Mouse (Mus musculus) ovary, adult 10 weeks (tissue): Measurements from ENCODE around the gene Angptl6. TPM values are rescaled to one million over a fixed set of nuclear protein-coding genes. Genes with fewer than 3 reads are reported as not detected.

Experiments used
- polyA plus RNA-seq: library from polyadenylated mRNA; stranded (reverse); fragments of 350-450 nt; fragmentation: Illumina TruSeq; extraction: RNeasy Lipid Tissue Mini Kit (QIAGEN cat#74804); gene quantifications from one replicate; pipeline ENCODE4 v1.2.3, GENCODE M21; 2014

Angptl6 gene
- polyA plus RNA-seq = not detected

DNA sequence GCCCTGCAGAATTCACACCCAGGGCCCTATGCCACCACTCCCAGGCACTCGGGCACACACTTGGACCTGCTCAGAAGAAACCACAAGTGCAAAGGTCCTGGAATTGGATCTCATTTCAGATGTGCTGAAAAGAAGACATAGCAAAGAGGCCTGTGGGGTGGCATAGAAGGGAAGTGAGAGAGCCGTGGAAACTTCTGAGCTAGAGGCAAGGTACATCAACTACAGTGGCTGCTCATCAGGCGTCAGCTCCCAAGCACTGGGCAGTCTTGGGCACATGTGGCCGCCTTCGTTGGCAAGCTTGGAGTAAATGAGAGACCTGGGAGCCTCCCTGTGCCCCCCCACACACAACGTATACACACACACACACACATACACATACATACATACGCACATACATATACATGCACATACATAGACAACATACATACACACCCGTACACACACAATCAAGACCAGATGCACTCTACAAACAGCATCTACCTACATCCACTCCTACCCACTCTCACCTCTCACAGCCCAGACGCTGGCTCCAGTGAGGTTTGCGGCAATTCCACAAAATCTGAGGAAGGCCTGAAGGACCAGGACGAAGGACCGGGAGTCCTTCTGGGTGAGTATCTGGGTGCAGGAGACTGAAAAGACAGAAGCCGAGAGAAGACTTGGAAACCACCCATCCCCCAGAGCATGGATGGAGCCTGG, at the start of gene Angptl6:
Angptl6 (minus strand) TSS at position 631 of the 696 bp plus-strand sequence.

GRCm38 (mm10) chr9:20898511-20899073, 19.1 kb upstream of the Angptl6 start, which contains the start of gene Eif3g:
TSS of gene Eif3g (minus strand) at chr9:20898623.

GRCm38 (mm10) chr9:20887704-20888385, 8.3 kb upstream of the Angptl6 start, which contains the start of gene Ppan:
TSS of gene Ppan (plus strand) at chr9:20888175.

DNA sequence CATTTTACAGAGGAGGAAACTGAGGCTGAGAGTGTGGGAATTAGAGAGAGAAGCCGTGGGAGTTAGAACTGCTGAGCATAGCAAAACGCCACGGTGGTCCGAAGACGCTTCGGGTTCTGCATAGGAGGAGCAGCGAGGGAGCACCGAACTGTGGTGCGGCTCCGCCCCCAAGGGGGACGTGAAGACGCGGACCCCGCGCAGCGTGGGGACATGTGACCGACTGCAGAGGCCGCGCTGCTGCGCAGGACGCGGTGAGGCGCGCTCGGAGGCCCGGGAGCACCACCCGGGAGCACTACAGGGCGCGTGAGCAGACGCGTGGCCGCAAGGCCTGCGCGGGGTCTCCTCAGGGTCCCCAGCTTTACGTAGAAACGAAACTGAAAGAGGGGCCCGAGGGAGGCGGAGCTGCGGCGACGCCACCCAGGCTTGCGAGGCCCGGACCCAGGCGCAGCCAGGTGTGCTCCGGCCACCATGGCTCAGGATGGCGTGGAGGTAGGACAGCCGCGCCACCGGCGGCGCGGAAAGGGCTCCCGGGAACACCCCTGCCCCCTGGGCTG, 11.0 kb downstream of the Angptl6 start, which contains the start of gene A230050P20Rik:
A230050P20Rik (plus strand) TSS at position 195 of the 554 bp plus-strand sequence.

Other genes starting within 250 kb of the Angptl6 start
- gene Ubl5, start 236.8 kb downstream of the Angptl6 start, polyA plus RNA-seq = 22.2 TPM
- 2.7 TPM for gene Fbxl12, start 235.0 kb downstream of the Angptl6 start, polyA plus RNA-seq
- gene Pin1, start 227.6 kb downstream of the Angptl6 start, polyA plus RNA-seq = 1.1 TPM
- 5.7 TPM for gene Olfm2, start 133.4 kb downstream of the Angptl6 start, polyA plus RNA-seq
- gene Col5a3, start 64.7 kb downstream of the Angptl6 start, polyA plus RNA-seq = not detected
- gene Rdh8, start 61.2 kb downstream of the Angptl6 start, polyA plus RNA-seq = not detected
- gene A230050P20Rik, start 11.1 kb downstream of the Angptl6 start, polyA plus RNA-seq = 2.5 TPM
- 0.40 TPM for gene Ppan, start 8.4 kb upstream of the Angptl6 start, polyA plus RNA-seq
- 23.3 TPM for gene Eif3g, start 18.9 kb upstream of the Angptl6 start, polyA plus RNA-seq
- 19.1 TPM for gene Dnmt1, start 80.2 kb upstream of the Angptl6 start, polyA plus RNA-seq
- gene S1pr2, start 97.1 kb upstream of the Angptl6 start, polyA plus RNA-seq = 1.7 TPM
- 0.63 TPM for gene Mrpl4, start 123.0 kb upstream of the Angptl6 start, polyA plus RNA-seq
- 4.0 TPM for gene Icam1, start 136.3 kb upstream of the Angptl6 start, polyA plus RNA-seq
- not detected for gene Icam4, start 149.6 kb upstream of the Angptl6 start, polyA plus RNA-seq
- gene Icam5, start 152.3 kb upstream of the Angptl6 start, polyA plus RNA-seq = not detected
- gene Zglp1, start 187.4 kb upstream of the Angptl6 start, polyA plus RNA-seq = not detected
- gene Gm49373, start 193.4 kb upstream of the Angptl6 start, polyA plus RNA-seq = not detected
- gene Fdx1l, start 193.9 kb upstream of the Angptl6 start, polyA plus RNA-seq = not detected
- gene Gm38431, start 212.3 kb upstream of the Angptl6 start, polyA plus RNA-seq = 0.54 TPM
- gene Raver1, start 212.3 kb upstream of the Angptl6 start, polyA plus RNA-seq = 16.4 TPM